Mouse (Mus musculus): ENCODE data around the gene Arpc2. TPM values are rescaled to one million over a fixed set of nuclear protein-coding genes. Genes with fewer than 3 reads are reported as not detected.

Gene Arpc2
- polyA plus RNA-seq, 1 experiment from 2014 or later, result 584 TPM

DNA sequence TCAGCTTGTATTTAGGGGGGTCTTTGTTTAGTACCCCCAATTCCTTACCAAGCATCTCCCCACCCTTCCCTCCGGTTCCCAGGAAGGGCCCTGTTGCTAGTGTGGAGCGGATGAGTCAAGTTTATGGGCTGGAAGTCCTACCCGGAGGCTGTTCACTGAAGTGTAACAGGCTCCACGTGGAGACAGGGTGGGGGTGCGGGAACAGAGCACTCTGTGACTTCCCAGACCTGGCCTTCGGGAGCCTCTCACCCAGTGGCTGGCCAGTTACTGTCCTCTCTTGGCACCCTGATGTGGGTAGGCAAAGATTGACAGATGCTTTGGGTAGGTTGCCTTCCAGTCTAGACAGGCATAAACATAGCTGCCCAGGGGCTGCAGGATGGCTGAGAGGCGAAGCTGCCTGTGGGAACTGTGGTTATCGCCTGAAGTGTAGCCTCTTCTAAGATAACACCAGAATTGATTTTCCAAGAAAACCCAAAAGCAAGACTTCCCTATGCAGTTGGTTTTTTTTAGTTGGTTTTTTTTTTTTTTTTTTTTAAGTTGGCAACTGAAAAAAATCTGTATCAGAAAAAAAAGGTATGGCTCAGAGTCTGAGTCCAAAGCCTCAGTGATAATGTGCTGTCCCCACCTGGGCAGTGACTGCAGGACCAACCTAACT, 42.1 kb downstream of the Arpc2 start:
- H3K4me2 ChIP-seq (replicated peaks), result peak overlapping the region; percentile 41
- ATAC-seq, result no peak

DNA sequence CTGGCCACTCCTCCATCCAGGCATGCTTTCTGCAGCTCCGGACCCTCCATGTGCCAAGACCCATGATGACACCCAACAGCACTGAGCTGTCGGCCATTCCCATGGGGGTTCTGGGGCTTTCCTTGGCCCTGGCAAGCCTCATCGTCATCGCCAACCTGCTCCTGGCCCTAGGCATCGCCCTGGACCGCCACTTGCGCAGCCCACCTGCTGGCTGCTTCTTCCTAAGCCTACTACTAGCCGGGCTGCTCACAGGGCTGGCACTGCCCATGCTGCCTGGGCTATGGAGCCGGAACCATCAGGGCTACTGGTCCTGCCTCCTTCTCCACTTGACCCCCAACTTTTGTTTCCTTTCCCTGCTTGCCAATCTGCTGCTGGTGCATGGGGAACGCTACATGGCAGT, 42.7 kb downstream of the Arpc2 start, which contains the start of gene Gpbar1:
Gene Gpbar1 (plus strand): TSS at position 13 of the 400 bp plus-strand sequence.
- H3K4me3 ChIP-seq (replicated peaks), result no peak within 1 kb of the TSS
- H3K9me3 ChIP-seq, result no peaks in the 10 kb centered on the region
- H3K9ac ChIP-seq, result no peak within 1 kb of the TSS; the same call in 1 of the 2 replicates
- H3K36me3 ChIP-seq, result peaks cover 34% of the 10 kb centered on the region
- no peaks in the 10 kb centered on the region for H3K27me3 ChIP-seq (replicated peaks)
- WGBS, result 87% methylated on average over 10 of the region's 10 CpGs
- peak within 1 kb of the TSS; percentile 41 for H3K4me2 ChIP-seq (replicated peaks)
- H3K4me1 ChIP-seq (replicated peaks), result peaks cover 51% of the 10 kb centered on the region
- no peak for ATAC-seq
- 0 out of 2 replicates have a peak within 1 kb of the TSS, but pooled peaks have one; percentile 11 for H3K27ac ChIP-seq

More for the DNA sequence above, 42.1 kb downstream of the Arpc2 start:
- Histone ChIP-seq H3K9me3 (no peaks in the 10 kb centered on the region), H3K27me3 (replicated peaks) (no peaks in the 10 kb centered on the region), H3K27ac (0 out of 2 replicates have a peak overlapping the region, but pooled peaks have one; percentile 11), H3K9ac (no peak overlapping the region; the same call in 1 of the 2 replicates), H3K36me3 (peaks cover 31% of the 10 kb centered on the region), H3K4me3 (replicated peaks) (no peak overlapping the region), H3K4me1 (replicated peaks) (peaks cover 50% of the 10 kb centered on the region)
- 35% methylated on average over 8 of the region's 8 CpGs for WGBS

DNA sequence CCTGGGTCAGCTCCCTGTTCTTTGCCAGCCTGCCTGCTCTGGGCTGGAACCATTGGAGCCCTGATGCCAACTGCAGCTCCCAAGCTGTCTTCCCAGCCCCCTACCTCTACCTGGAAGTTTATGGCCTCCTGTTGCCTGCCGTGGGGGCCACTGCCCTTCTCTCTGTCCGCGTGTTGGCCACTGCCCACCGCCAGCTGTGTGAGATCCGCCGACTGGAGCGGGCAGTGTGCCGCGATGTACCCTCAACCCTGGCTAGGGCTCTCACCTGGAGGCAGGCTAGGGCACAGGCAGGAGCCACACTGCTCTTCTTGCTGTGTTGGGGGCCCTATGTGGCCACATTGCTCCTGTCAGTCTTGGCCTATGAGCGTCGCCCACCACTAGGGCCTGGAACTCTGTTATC, 43.1 kb downstream of the Arpc2 start:
- Histone ChIP-seq H3K27me3 (replicated peaks) (no peaks in the 10 kb centered on the region), H3K9ac (no peak overlapping the region)
- 83% methylated on average over 11 of the region's 11 CpGs for WGBS

DNA sequence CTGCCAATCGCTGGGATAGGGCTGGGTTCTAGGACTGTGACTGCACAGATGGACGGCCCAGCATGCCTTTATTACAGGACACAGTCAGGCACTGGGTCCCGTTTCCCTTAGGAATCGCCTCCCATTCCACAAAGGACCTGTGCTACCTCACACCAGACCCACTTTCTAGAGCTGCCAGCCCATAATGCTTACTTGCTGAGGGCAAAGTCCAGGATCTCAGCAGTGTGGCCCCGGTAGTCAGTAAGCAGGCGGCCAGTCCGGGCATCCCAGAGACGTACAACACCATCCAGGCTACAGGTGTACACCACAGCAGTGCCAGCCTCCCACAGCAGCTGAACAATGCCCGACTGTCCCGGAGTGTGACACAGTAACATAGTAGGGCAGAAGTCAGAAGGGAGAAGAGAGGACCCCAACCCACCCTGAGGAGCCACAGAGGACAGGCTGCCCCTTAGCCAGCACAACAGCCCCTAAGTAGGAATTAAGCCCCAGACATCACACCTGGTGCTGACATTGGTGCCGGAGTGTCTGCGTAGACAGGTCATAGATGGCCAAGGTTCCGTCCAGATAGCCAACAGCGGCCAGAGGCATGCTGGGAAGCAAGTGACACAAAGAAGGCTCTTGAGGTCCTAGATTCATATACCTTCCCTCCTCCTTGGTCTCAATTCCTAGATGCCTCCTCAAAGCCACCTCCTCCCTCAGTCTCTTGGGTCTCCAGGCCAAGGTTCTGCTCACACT, 44.9 kb downstream of the Arpc2 start:
- no peak for ATAC-seq
- Histone ChIP-seq H3K4me3 (replicated peaks) (no peak overlapping the region), H3K9ac (0 out of 2 replicates have a peak overlapping the region, but pooled peaks have one; percentile 5), H3K4me1 (replicated peaks) (peaks cover 47% of the 10 kb centered on the region), H3K27me3 (replicated peaks) (no peaks in the 10 kb centered on the region), H3K9me3 (no peaks in the 10 kb centered on the region), H3K36me3 (peaks cover 34% of the 10 kb centered on the region), H3K4me2 (replicated peaks) (no peak overlapping the region), H3K27ac (no peak overlapping the region; the same call in 1 of the 2 replicates)
- 87% methylated on average over 14 of the region's 14 CpGs for WGBS

More for the DNA sequence above, 43.1 kb downstream of the Arpc2 start:
- ATAC-seq, result no peak
- H3K9me3 ChIP-seq, result no peaks in the 10 kb centered on the region
- H3K27ac ChIP-seq, result no peak overlapping the region
- peaks cover 34% of the 10 kb centered on the region for H3K36me3 ChIP-seq
- peaks cover 54% of the 10 kb centered on the region for H3K4me1 ChIP-seq (replicated peaks)
- no peak overlapping the region for H3K4me2 ChIP-seq (replicated peaks)
- H3K4me3 ChIP-seq (replicated peaks), result no peak overlapping the region

DNA sequence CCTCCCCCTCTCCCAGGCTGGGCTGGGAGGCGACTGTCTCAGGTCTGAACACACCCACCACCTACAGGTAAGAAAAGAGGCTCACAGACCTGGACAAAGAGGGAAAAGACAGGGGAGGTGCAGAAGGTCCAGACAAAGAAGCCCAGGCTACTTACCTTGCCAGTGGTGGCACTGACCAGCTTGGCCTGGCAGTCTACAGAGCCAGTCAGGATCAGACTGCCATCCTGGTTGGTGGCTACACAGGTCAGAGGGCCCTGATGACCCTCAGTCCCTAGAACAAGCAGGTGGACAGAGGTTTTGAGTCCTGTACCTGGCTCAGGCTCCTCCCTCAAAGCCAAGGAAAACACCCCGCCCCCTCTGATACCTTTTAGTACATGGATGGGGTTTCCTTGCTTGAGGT, 45.5 kb downstream of the Arpc2 start:
- no peaks in the 10 kb centered on the region for H3K9me3 ChIP-seq
- H3K4me1 ChIP-seq (replicated peaks), result peaks cover 46% of the 10 kb centered on the region
- H3K4me2 ChIP-seq (replicated peaks), result no peak overlapping the region
- ATAC-seq, result no peak
- H3K4me3 ChIP-seq (replicated peaks), result no peak overlapping the region
- no peaks in the 10 kb centered on the region for H3K27me3 ChIP-seq (replicated peaks)
- WGBS, result 75% methylated on average over 2 of the region's 2 CpGs
- H3K9ac ChIP-seq, result 0 out of 2 replicates have a peak overlapping the region, but pooled peaks have one; percentile 5
- H3K27ac ChIP-seq, result no peak overlapping the region
- peaks cover 34% of the 10 kb centered on the region for H3K36me3 ChIP-seq

DNA sequence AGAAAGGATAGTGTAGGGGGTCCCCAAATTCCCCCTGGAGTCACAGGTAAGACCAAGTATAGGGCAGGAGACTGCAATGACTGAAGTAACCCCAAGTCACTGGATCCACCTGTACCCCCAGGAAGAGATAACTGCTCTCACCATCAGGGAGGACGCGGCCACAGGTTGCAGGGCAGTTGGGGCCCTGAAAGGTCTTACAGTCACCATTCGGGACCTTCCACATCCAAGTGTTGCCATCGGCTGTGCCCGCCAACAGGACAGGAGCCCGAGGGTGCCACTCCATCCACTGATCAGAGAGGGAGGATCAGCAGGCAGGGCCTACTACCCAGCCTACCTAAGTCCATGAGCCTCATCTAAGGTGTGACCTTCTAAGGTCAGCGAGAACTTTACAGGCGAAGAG, 46.0 kb downstream of the Arpc2 start:
- peaks cover 34% of the 10 kb centered on the region for H3K36me3 ChIP-seq
- no peak overlapping the region for H3K4me3 ChIP-seq (replicated peaks)
- no peak overlapping the region for H3K9ac ChIP-seq
- ATAC-seq, result no peak
- peaks cover 47% of the 10 kb centered on the region for H3K4me1 ChIP-seq (replicated peaks)
- no peaks in the 10 kb centered on the region for H3K27me3 ChIP-seq (replicated peaks)
- WGBS, result 91% methylated on average over 8 of the region's 8 CpGs
- no peak overlapping the region for H3K4me2 ChIP-seq (replicated peaks)
- H3K27ac ChIP-seq, result no peak overlapping the region
- H3K9me3 ChIP-seq, result no peaks in the 10 kb centered on the region

DNA sequence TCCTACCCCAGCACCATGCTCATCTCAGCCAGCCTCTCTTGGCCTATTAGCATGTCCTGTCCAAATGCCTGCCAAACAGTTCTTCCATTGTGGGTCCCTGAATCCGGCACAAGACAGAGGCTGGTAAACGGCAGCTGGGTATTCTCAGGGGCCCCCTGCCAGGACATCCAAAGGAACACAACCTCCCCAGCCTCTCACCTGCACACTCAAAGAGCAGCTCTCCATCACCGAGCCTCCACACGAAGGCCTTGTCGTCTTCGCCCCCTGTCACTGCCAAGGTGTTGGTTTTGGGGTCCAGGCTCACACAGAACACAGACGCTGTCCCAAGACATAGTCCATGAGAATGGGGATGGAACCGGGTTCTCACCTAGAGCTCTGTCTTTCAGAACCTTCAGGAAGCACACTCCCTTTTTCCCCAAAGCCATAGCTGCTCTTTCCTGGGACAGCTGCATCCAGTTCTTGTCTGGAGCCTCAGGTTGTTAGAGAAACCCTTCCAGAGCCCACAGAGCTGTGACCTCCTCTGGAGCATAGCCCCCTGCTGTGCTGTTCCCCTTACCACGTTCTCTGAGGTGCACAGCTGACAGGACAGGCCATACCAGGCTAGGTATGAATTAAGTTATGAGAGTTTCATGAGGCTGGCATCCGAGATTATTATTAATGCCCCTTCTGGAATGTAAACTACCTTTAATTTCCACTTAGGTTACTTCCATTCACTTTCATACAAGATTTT, 47.2 kb downstream of the Arpc2 start:
- WGBS, result 81% methylated on average over 10 of the region's 10 CpGs
- H3K4me3 ChIP-seq (replicated peaks), result peak overlapping the region; percentile 9; the same call in 1 of the 2 replicates
- H3K36me3 ChIP-seq, result peaks cover 34% of the 10 kb centered on the region
- no peak overlapping the region for H3K9ac ChIP-seq
- no peaks in the 10 kb centered on the region for H3K27me3 ChIP-seq (replicated peaks)
- peak overlapping the region; percentile 79; the same call in 1 of the 2 replicates for H3K4me2 ChIP-seq (replicated peaks)
- ATAC-seq, result no peak
- no peaks in the 10 kb centered on the region for H3K9me3 ChIP-seq
- H3K4me1 ChIP-seq (replicated peaks), result peaks cover 43% of the 10 kb centered on the region
- no peak overlapping the region for H3K27ac ChIP-seq

DNA sequence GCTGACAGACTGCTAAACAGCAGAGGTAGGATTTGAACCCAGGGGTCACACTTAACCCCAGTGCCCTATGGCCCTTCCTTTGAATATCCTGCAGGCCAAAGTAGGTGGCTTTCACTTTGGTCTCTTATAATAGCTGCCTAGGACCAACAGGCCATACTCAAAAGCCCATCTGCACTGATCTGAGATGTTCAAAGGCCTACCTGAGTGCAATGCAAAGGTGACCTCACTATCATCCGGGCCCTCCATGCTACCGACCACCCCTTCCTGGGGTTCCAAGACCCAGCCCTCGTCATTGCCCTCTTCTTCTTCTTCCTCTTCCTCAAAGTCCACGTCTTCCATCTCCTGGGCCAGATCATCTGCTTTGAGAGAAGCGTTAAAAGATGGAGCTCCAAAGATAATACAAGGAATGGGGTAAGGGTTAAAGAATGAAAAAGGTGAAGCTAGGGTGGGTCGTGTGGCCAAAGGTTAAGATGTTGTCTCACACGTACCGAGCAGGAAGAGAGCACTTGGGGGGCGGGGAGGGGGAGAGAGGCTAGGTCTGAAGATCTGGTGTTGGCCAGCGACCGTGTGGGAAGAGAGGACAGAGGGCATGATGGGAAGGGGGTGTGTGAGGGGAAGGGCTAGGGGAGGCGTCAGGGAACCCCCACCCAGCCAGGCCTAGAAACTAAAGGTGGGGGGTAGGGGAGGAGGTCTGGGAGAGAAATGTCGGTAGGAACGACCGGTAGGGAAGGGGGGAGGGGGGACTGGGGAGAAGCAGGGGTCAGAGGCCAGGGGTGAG, 48.0 kb downstream of the Arpc2 start:
- peaks cover 35% of the 10 kb centered on the region for H3K36me3 ChIP-seq

DNA sequence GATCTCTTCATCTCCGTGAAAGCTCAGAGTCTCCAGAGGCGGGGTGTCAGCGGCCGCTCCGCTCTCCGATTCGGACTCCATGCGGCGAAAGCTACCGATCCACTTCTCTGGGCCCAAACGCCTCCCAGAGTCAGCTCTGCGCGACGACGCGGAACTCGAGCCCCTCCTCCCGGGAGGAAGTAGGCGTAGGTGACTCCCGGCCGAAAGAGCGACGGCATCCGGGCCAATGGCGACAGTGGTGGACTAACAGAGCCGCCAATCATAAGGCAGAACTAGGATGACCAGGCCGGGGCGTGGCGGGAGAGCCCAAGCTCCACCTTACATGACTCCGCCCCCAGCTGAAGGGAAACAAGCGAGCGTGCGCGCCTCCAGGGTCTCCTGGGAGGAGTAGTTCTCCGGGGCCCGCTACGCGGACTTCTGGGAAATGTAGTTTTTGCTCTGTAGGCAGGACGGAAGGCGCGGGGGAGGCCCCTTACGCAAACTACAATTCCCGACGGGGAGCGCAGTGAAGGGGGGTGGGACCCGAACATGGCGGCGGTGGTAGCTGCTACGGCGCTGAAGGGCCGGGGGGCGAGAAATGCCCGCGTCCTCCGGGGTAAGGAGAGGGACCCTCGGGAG, 48.8 kb downstream of the Arpc2 start, which contains the start of the genes Aamp and Pnkd:
Gene Aamp (minus strand): TSS at position 196 of the 618 bp plus-strand sequence.
Gene Pnkd (plus strand): TSS at position 388 of the 618 bp plus-strand sequence.
- Histone ChIP-seq H3K4me1 (replicated peaks) (peaks cover 41% of the 10 kb centered on the region), H3K27me3 (replicated peaks) (no peaks in the 10 kb centered on the region), H3K9me3 (no peaks in the 10 kb centered on the region), H3K4me3 (replicated peaks) (peak within 1 kb of the TSS; percentile 81), H3K9ac (peak within 1 kb of the TSS; percentile 75), H3K36me3 (peaks cover 39% of the 10 kb centered on the region), H3K27ac (peak within 1 kb of the TSS; percentile 88), H3K4me2 (replicated peaks) (peak within 1 kb of the TSS; percentile 79)
- ATAC-seq, result peak; percentile 97
- WGBS, result under 1% methylated on average over 56 of the region's 56 CpGs

More for the DNA sequence above, 48.0 kb downstream of the Arpc2 start:
- Histone ChIP-seq H3K27ac (peak overlapping the region; percentile 88), H3K4me2 (replicated peaks) (peak overlapping the region; percentile 79), H3K4me1 (replicated peaks) (peaks cover 42% of the 10 kb centered on the region), H3K4me3 (replicated peaks) (peak overlapping the region; percentile 81), H3K27me3 (replicated peaks) (no peaks in the 10 kb centered on the region), H3K9me3 (no peaks in the 10 kb centered on the region), H3K9ac (peak overlapping the region; percentile 75)
- 10% methylated on average over 15 of the region's 15 CpGs for WGBS
- peak; percentile 62 for ATAC-seq

DNA sequence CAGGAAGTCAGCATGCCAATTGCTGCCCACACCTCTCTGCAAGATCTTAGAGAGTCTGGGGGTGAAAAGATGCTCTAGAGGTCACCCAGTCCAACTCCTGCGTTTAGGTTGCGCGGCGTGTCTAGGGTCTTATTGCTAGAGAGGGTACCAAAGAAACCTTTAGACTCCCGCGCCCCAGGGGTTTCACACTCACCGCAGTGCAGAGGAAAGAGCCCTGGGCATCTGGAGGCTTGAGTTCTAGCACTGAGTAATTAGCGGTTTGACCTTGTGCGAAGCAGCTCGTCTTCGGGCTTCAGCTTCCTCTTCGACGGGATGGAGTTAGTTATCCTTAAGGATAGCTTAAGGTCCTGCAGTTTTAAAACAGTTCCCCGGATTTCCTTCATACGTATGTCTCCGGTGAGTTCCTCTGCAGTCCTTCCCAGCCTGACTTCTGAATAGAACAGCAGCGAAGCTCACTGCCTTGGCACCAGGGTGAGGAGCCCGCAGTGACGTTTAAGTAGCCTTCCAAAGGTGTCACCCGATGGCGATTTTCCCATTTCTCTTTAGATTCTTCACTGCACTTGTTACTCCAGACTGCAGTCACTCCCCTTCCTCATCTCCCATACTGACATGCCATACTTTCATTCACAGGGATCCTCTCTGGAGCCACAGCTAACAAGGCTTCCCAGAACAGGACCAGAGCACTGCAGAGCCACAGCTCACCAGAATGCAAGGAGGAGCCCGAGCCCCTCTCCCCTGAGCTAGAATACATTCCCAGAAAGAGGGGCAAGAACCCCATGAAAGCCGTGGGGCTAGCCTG, 49.5 kb downstream of the Arpc2 start:
- Histone ChIP-seq H3K4me1 (replicated peaks) (peaks cover 39% of the 10 kb centered on the region), H3K36me3 (peaks cover 38% of the 10 kb centered on the region), H3K4me3 (replicated peaks) (peak overlapping the region; percentile 59), H3K27me3 (replicated peaks) (no peaks in the 10 kb centered on the region), H3K27ac (no peak overlapping the region), H3K9ac (peak overlapping the region; percentile 54), H3K9me3 (no peaks in the 10 kb centered on the region), H3K4me2 (replicated peaks) (peak overlapping the region; percentile 69)
- peak; percentile 5; the same call in 1 of the 2 replicates for ATAC-seq
- WGBS, result 4% methylated on average over 23 of the region's 23 CpGs

All from intestine, embryonic 15.5 days (tissue).